Mouse (Mus musculus) testis, postnatal 10 days (tissue): ENCODE results near the gene Vmn1r58.
"Not testable (repeated sequence)": the region's sequence is repeated elsewhere in the genome, so short reads cannot be mapped to it uniquely, and the experiment has no call there.

ENCODE experiments used
- DNase-seq: peaks from one replicate; pipeline ENCODE4 v3.0.0; 2021; ENCODE audit warnings: low spot score

The Vmn1r58 gene

GRCm38 (mm10) chr7:5413296-5413695 is at the start of gene Vmn1r58:
Vmn1r58 (minus strand) TSS chr7:5413396.
- not testable (repeated sequence) for DNase-seq

- DNase-seq: no peak
These were observed 43.5 kb upstream of the Vmn1r58 start, which contains the start of gene Vmn1r59 for GRCm38 (mm10) chr7:5456674-5457073. Vmn1r59 (minus strand) TSS chr7:5456774.

- not testable (repeated sequence) for DNase-seq
These were observed 40.8 kb upstream of the Vmn1r58 start for GRCm38 (mm10) chr7:5454011-5454410.

GRCm38 (mm10) chr7:5448627-5449026 is 35.4 kb upstream of the Vmn1r58 start:
- no peak for DNase-seq

GRCm38 (mm10) chr7:5406201-5406600 is 7.0 kb downstream of the Vmn1r58 start:
- DNase-seq: no peak

- no peak for DNase-seq
These were observed 46.5 kb downstream of the Vmn1r58 start for GRCm38 (mm10) chr7:5366724-5367123.

- no peak for DNase-seq
These were observed 49.6 kb downstream of the Vmn1r58 start for GRCm38 (mm10) chr7:5363599-5363998.
